Mouse (Mus musculus): ENCODE measurements around the gene Lrch1.

- no peak for TF ChIP-seq MAFK (IDR thresholded peaks at IDR 0.05; ENCODE audit: insufficient read depth, low read depth, low read length)
- no peak for TF ChIP-seq HCFC1 (IDR thresholded peaks at IDR 0.05; ENCODE audit: borderline replicate concordance, insufficient read depth, low read length)
Measured at GRCm38 (mm10) chr14:74880868-74881267, 66.8 kb downstream of the Lrch1 start.

Data from ES-E14 (cell line).